Mouse (Mus musculus) liver, embryonic 13.5 days (tissue): ENCODE results near the gene Olfr9. TPM values are rescaled to one million over a fixed set of nuclear protein-coding genes. Genes with fewer than 3 reads are reported as not detected.
A peak's percentile ranks its signal among the peaks of the same experiment; 100 is the strongest.
"Not testable (repeated sequence)": the region's sequence is repeated elsewhere in the genome, so short reads cannot be mapped to it uniquely, and the experiment has no call there.

Source experiments
- ATAC-seq: fragments of 200-750 bp; cut with Nextera tagmentation; 2 replicates; pipeline ENCODE4 v1.8.0; 2017; ENCODE audit warnings: low read depth, mild to moderate bottlenecking, moderate number of reproducible peaks, moderate library complexity
- DNase-seq: peaks from one replicate; pipeline ENCODE4 v3.0.0; 2022
- H3K27ac ChIP-seq: fragments of 300-500 bp; sonication (generic); 2 replicates; pipeline ENCODE4 v1.5.1; 2015; ENCODE audit warnings: moderate library complexity, mild to moderate bottlenecking, inconsistent platforms
- H3K27me3 ChIP-seq: fragments of 300-500 bp; sonication (generic); 2 replicates; pipeline ENCODE4 v1.6.1; 2015; ENCODE audit warnings: mild to moderate bottlenecking, inconsistent platforms
- H3K36me3 ChIP-seq: fragments of 300-500 bp; sonication (generic); 2 replicates; pipeline ENCODE4 v1.6.1; 2015; ENCODE audit warnings: mild to moderate bottlenecking, inconsistent platforms
- H3K4me1 ChIP-seq: fragments of 300-500 bp; sonication (generic); replicated peaks from 2 replicates; pipeline ENCODE4 v1.6.1; 2015; ENCODE audit warnings: inconsistent platforms
- H3K4me2 ChIP-seq: fragments of 300-500 bp; sonication (generic); 2 replicates; pipeline ENCODE4 v1.6.1; 2015; ENCODE audit warnings: inconsistent platforms, mild to moderate bottlenecking, moderate library complexity
- H3K4me3 ChIP-seq: fragments of 300-500 bp; sonication (generic); replicated peaks from 2 replicates; pipeline ENCODE4 v1.5.1; 2015; ENCODE audit warnings: mild to moderate bottlenecking, inconsistent platforms
- H3K9ac ChIP-seq: fragments of 300-500 bp; sonication (generic); 2 replicates; pipeline ENCODE4 v1.6.1; 2015; ENCODE audit warnings: mild to moderate bottlenecking, inconsistent platforms
- H3K9me3 ChIP-seq: fragments of 300-500 bp; sonication (generic); replicated peaks from 2 replicates; pipeline ENCODE4 v1.6.1; 2016; ENCODE audit warnings: inconsistent platforms
- WGBS: fragments of 180-500 bp; shearing (Covaris S2); methylation state at CpG from one replicate; pipeline ENCODE4 v1.1.7; 2015; ENCODE audit not compliant: insufficient replicate concordance; 5-methylcytosine and 5-hydroxymethylcytosine counted together
- polyA plus RNA-seq: library from polyadenylated mRNA; unstranded; fragments of >200 nt; fragmentation: Nextera tagmentation; extraction: Ambion mirVana; gene quantifications from 2 replicates; pipeline ENCODE4 v1.2.1, GENCODE M21; 2015

Gene Olfr9
- polyA plus RNA-seq, 1 experiment from 2014 or later, result not detected

DNA sequence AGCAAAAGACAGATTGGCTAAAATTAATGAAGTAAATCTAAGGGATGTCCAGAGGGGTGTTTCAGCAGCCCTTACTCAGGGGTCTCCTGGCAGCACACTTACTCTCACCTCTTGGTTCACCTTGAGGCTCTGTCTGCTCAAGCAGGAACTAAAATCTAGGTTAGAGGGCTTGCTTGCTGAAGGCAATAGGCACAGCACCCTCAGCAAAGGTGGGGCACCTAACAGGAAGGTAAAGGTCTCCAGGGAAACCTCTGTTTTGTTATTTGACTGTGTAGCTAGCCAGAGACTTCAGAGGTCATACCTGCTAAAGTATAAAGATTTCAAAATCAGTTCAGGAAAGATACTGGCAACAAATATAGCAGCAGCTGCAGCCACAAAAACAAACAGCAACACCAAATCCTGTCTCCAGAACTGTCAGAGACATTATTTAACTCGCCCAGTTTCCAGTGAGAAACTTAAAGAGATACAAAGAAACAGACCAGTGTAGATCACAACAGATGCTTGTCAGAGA lies 18.4 kb upstream of the Olfr9 start:
- no peak overlapping the region for H3K27ac ChIP-seq
- no peak overlapping the region for H3K4me3 ChIP-seq
- no peaks in the 10 kb centered on the region for H3K9me3 ChIP-seq
- H3K4me2 ChIP-seq, result no peak overlapping the region
- H3K9ac ChIP-seq, result no peak overlapping the region
- no peaks in the 10 kb centered on the region for H3K36me3 ChIP-seq
- ATAC-seq (no peak), DNase-seq (no peak)
- 0 out of 2 replicates have a peak, but pooled peaks cover 8% of the 10 kb centered on the region for H3K27me3 ChIP-seq
- 26% methylated on average over 1 of the region's 1 CpGs for WGBS
- H3K4me1 ChIP-seq, result no peaks in the 10 kb centered on the region

DNA sequence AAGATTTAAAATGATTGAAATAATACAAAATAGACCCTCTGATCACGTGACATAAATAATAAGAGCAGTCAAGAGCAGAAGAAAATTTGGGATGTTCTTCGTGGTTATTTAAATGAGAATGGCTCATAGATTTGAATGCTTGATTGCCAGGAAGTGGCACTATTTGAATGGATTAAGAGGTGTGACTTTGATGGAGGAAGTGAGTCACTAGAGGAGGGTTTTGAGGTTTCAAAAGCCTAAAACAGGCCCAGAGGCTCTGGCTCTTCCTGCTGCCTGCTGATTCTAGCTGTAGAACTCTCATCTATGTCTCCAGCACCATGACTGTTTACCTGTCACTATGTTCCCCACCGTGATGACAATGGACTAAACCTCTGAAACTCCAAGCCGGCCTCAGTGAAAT lies 16.4 kb upstream of the Olfr9 start:
- DNase-seq (no peak), ATAC-seq (no peak)
- Histone ChIP-seq H3K4me2 (no peak overlapping the region), H3K9ac (no peak overlapping the region), H3K4me1 (no peaks in the 10 kb centered on the region), H3K27ac (no peak overlapping the region), H3K36me3 (no peaks in the 10 kb centered on the region), H3K4me3 (no peak overlapping the region), H3K27me3 (0 out of 2 replicates have a peak, but pooled peaks cover 8% of the 10 kb centered on the region), H3K9me3 (no peaks in the 10 kb centered on the region)
- WGBS, result 55% methylated on average over 4 of the region's 4 CpGs

DNA sequence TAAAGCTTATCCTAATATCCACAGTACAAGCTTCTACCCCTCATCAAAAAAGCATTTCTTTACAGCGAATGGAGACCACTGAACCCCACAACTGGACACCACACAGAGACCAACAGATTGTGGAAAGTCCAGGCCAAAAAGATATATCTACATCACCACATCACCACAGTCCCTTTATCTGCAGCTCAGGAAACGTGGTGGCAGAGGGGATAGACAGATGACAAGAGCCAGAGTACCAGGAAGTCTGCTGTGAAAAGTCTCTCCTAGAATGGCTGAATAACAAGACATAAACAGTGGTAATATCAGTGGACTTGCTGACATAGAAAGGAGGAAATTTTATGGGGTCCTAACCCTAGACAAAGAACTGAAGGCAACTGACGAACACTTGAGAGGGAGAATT lies 12.8 kb upstream of the Olfr9 start:
- DNase-seq (no peak), ATAC-seq (no peak)
- no peaks in the 10 kb centered on the region for H3K4me1 ChIP-seq
- H3K9me3 ChIP-seq, result no peaks in the 10 kb centered on the region
- no peak overlapping the region for H3K9ac ChIP-seq
- WGBS, result 18% methylated on average over 3 of the region's 3 CpGs
- H3K4me3 ChIP-seq, result no peak overlapping the region
- H3K36me3 ChIP-seq, result no peaks in the 10 kb centered on the region
- H3K27ac ChIP-seq, result no peak overlapping the region
- H3K27me3 ChIP-seq, result no peaks in the 10 kb centered on the region
- no peak overlapping the region for H3K4me2 ChIP-seq

DNA sequence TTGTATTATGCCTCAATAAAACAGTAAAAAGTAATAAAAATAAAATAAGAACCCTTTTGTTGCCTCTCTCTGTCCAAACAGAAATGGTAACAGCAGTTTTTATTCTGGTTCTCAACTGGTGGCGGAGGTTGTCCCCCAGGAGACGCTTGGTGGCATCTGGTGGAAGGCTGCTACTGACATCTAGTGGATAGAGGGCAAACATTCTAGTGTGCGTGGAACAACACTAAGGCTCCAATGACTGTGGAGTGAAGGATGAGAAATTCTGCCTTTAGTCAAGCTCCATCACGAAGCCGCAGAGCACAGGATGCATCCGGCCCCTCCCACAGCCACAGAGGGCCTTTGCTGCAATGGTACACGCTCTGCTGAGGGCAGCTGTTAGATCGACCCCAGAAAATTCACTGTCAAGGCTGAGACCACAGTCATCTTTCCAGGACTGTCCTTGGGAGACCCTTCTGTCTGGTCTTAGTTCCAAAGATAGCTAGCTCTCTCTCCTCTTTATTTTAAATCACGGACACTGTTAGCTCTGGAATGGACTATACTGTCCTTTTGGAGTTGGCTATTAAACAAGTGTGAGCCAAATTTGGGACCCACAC lies 11.6 kb upstream of the Olfr9 start:
- ATAC-seq (no peak), DNase-seq (peak; percentile 3)
- no peaks in the 10 kb centered on the region for H3K4me1 ChIP-seq
- 21% methylated on average over 9 of the region's 9 CpGs for WGBS
- H3K27me3 ChIP-seq, result no peaks in the 10 kb centered on the region
- no peak overlapping the region for H3K4me2 ChIP-seq
- no peaks in the 10 kb centered on the region for H3K9me3 ChIP-seq
- H3K4me3 ChIP-seq, result no peak overlapping the region
- no peak overlapping the region for H3K9ac ChIP-seq
- H3K36me3 ChIP-seq, result no peaks in the 10 kb centered on the region
- H3K27ac ChIP-seq, result no peak overlapping the region

DNA sequence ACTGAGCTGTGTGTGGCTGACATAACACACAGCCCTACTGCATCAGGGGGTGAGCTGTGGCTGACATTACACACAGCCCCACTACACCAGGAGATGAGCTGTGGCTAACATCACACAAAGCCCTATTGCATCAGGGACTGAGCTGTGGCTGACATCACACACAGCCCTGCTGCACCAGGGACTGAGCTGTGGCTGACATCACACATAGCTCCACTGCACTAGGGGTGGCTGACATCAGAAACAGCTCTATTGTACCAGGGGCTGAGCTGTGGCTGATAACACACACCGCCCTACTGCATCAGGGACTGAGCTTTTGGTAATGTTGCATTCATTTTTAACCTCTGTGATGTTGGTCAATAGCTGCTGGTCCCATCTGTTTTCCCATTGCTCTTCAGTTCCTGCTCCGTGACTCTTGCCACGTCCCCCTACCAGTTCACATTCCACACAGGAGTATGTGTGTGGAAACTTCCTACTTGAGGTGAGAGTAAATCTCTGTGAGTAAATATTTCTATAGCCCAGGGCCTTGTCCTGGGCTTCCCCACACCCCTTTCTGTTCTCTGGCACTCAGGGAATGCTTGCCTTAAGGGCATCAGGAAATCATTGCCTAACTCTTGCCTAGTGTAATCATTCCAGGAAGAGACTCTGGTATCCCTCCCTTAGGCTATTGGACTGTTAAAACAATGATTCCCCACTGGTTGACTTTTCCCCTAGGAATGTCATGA lies 8.4 kb upstream of the Olfr9 start:
- Histone ChIP-seq H3K4me2 (no peak overlapping the region), H3K36me3 (no peaks in the 10 kb centered on the region), H3K4me1 (no peaks in the 10 kb centered on the region), H3K9ac (no peak overlapping the region), H3K4me3 (no peak overlapping the region), H3K27ac (no peak overlapping the region), H3K9me3 (no peaks in the 10 kb centered on the region), H3K27me3 (no peaks in the 10 kb centered on the region)
- DNase-seq (no peak), ATAC-seq (0 out of 2 replicates have a peak, but pooled peaks have one; percentile 23)
- 52% methylated on average over 3 of the region's 3 CpGs for WGBS

DNA sequence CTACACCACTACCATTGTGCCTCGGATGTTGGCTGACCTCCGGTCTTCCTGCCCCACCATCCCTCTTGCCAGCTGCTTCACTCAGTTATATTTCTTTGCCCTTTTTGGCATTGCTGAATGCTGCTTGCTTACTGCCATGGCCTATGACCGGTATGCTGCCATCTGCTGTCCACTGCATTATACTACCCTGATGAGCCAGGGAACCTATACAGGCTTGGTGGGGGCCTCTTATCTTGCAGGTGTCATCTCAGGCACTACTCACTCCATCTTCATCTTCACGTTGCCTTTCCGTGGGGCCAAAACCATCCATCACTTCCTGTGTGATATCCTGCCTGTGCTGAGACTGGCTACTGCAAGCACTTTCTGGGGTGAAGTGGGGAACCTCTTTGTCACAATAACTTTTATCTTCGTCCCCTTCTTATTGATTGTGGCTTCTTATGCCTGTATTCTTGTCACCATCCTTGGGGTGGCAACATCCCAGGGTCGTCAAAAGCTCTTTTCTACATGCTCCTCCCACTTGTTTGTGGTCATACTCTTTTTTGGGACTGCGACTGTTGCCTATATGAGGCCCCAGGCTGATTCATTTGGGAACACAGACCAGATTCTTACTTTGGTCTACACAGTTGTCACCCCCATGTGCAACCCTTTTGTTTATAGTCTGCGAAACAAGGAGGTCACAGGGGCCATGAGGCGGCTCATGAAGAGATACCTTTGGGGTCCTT lies 1.1 kb downstream of the Olfr9 start:
- H3K27ac ChIP-seq, H3K27me3 ChIP-seq, H3K4me1 ChIP-seq, H3K36me3 ChIP-seq, H3K4me3 ChIP-seq, ATAC-seq, H3K9ac ChIP-seq, H3K9me3 ChIP-seq, DNase-seq, H3K4me2 ChIP-seq: not testable (repeated sequence)
- 37% methylated on average over 7 of the region's 10 CpGs for WGBS

DNA sequence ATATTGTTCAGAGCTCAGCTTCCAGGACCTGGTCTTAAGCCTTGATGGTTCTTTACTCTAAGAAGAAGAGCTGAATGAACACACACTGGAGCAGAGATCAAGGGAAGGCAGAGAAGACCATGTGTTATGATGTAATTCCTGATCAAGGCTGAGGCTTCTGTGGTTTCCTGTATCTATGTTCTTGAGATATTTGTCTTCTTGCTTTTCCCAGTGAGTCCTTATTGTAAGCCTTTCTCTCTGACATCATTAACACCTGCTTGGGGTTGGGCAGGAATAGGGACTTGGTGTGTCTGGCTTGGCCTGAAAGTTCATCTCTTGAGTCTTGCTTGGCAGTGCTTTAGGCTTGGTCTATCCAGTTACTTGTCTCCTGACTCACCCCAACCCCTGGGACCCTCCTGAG lies 1.8 kb downstream of the Olfr9 start:
- ATAC-seq (no peak), DNase-seq (no peak)
- no peaks in the 10 kb centered on the region for H3K27me3 ChIP-seq

DNA sequence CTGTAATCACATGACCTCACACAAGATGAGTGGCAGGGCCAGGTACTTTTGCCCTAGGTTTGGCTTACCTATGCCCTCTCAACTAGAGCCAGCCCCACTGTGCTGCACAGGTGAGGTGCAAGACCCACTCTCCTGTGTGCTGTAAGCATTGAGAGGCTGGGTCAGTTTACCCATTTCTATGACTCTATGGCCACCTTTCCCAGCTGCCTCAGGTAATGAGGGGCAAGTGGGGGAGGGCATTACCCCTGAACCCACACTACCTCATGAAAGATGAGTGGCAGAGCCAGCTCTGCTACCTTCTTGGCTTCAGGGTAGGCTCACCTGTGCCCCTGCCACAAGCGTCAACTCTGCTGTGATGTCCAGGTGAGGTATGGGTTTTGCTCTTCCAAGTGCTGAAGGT lies 6.6 kb downstream of the Olfr9 start:
- Histone ChIP-seq H3K27me3 (no peaks in the 10 kb centered on the region), H3K9ac (no peak overlapping the region), H3K4me3 (no peak overlapping the region), H3K9me3 (no peaks in the 10 kb centered on the region), H3K36me3 (no peaks in the 10 kb centered on the region), H3K4me1 (no peaks in the 10 kb centered on the region), H3K4me2 (no peak overlapping the region), H3K27ac (no peak overlapping the region)
- no peak for DNase-seq
- WGBS, result 76% methylated on average over 1 of the region's 1 CpGs
- ATAC-seq, result no peak

More for the DNA sequence above, 1.8 kb downstream of the Olfr9 start:
- H3K9ac ChIP-seq, result no peak overlapping the region
- H3K4me3 ChIP-seq, result no peak overlapping the region
- H3K27ac ChIP-seq, result no peak overlapping the region
- no peaks in the 10 kb centered on the region for H3K4me1 ChIP-seq
- H3K9me3 ChIP-seq, result no peaks in the 10 kb centered on the region
- no peaks in the 10 kb centered on the region for H3K36me3 ChIP-seq
- H3K4me2 ChIP-seq, result no peak overlapping the region

DNA sequence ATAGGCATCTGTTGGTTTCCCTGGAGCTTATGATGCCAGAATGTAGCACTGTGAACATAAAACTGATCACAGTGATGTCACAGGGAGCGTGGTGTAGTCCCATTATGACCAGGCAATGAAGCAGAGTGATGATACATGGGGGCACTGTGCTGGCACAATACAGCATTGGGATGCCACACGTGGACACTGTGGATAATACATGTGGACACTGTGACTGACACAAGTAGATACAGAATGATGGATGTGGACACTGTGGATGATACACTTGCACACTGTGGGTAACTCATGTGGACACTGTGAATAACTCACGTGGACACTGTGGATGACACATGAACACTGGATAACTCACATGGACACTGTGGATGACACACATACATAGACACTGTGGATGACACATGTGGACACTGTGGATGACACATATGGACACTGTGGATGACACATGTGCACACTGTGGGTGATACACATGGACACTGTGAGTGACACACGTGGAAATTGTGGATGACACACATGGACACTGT lies 7.4 kb downstream of the Olfr9 start:
- ATAC-seq (no peak), DNase-seq (no peak)
- no peaks in the 10 kb centered on the region for H3K27me3 ChIP-seq
- 45% methylated on average over 4 of the region's 4 CpGs for WGBS
- H3K4me2 ChIP-seq, result no peak overlapping the region
- H3K4me1 ChIP-seq, result no peaks in the 10 kb centered on the region
- no peaks in the 10 kb centered on the region for H3K9me3 ChIP-seq
- no peak overlapping the region for H3K9ac ChIP-seq
- no peak overlapping the region for H3K4me3 ChIP-seq
- no peak overlapping the region for H3K27ac ChIP-seq
- no peaks in the 10 kb centered on the region for H3K36me3 ChIP-seq

DNA sequence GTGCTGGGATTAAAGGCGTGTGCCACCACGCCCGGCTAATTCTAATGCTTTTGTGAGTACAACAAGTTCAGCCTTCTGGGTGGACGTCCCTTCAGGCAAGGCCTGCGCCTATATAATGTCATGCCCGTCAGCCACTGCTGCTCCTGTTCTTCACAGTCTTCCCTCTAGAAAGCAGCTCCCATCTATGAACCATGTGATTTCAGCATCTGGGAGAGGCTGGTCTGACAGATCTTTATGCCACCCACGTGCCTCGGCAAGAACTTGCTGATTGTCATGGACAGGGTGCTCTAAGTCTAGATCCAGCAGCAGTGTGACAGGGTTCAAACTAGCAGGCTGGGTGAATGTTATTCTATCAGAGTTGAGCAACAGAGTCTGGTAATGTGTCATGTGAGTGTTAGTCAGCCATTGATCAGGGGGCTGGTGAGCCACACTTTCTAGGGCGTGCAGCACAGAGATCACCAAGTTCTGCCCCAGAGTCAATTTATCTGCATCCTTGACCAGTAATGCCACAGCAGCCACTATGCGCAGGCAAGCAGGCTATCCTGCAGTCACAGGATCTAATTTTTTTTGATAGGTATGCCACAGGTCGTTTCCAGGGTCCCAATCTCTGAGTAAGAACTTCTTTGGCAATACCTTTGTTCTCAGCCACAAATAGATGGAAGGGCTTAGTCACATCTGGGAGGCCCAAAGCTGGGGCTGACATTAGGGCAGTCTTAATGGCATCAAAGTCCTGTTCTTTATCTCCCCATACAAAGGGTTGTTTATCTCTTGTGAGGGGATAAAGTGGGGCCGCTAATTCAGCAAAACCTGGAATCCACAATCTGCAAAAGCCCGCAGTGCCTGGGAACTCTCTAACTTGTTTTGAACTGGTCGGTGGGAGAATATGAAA lies 15.0 kb downstream of the Olfr9 start:
- WGBS, result 63% methylated on average over 14 of the region's 14 CpGs
- no peaks in the 10 kb centered on the region for H3K9me3 ChIP-seq
- ATAC-seq (no peak), DNase-seq (no peak)
- H3K27ac ChIP-seq, result no peak overlapping the region
- no peaks in the 10 kb centered on the region for H3K27me3 ChIP-seq
- no peak overlapping the region for H3K4me2 ChIP-seq
- H3K4me3 ChIP-seq, result no peak overlapping the region
- H3K9ac ChIP-seq, result no peak overlapping the region
- no peaks in the 10 kb centered on the region for H3K36me3 ChIP-seq
- no peaks in the 10 kb centered on the region for H3K4me1 ChIP-seq
